Mouse (Mus musculus) CH12.LX (cell line): Measurements from ENCODE around the gene Slc22a17.

Experiments
- CTCF ChIP-seq, 2 experiments: IDR thresholded peaks in 1 of 2; conservative IDR thresholded peaks in 1 of 2; 2 replicates each; pipeline ENCODE4 v1.5.1; 2011 to 2012; ENCODE audit warnings: low read depth in 2 of 2, low read length in 2 of 2, improper control_type of control experiment in 1 of 2, inconsistent platforms in 1 of 2, mild to moderate bottlenecking in 1 of 2, moderate library complexity in 1 of 2
- POLR2A ChIP-seq: IDR thresholded peaks from 2 replicates; pipeline ENCODE4 v1.6.1; 2011; ENCODE audit warnings: low read depth, mild to moderate bottlenecking, improper control_type of control experiment, low read length
- ZNF384 ChIP-seq: IDR thresholded peaks from 2 replicates; pipeline ENCODE4 v1.6.1; 2012; ENCODE audit warnings: low read depth, low read length, improper control_type of control experiment, inconsistent platforms

DNA sequence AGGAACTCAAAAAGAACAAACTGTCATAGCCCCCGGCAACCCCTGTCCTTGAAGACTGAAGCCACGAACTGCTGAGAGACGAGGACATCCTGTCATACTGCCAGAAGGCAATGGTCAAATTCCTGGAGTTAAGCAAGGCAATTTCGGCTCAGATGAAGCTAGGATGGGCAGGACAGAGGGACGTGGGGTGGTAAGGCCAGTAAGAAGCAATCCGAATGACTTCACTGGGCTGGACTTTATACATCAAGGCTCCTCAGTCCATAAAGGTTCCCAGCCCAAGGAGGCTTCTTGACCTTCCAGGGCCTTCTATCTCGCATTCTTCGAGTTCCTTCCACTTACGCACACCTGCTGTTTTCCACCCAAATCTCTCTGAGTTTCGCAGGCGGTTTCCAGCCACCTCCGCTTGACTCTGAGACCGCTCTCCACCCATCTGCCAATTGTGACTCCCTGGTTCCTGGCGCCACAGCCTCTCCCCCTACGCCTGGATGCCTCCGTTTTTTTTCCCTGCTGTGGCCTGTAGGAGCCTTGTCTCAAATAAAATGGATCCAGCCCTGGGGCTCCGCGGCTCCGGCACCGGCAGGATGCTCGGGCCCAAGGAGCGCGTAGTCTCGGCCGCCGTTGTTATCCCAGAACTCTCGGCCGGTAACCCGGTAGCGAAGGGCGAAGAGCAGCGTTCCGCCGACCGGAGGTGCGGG lies 36.9 kb downstream of the Slc22a17 start:
- TF ChIP-seq CTCF (conservative IDR thresholded peaks at IDR 0.05 in 1 of 2, IDR thresholded peaks at IDR 0.05 in 1 of 2; ENCODE audit: low read depth in 2 of 2, low read length in 2 of 2) (no peak), POLR2A (no peak), ZNF384 (no peak)
